16 mouse cellular contexts compared by ENCODE assay signal in genomic region chr4:10201835-10202234, GRCm38 (mm10).
A peak's percentile ranks its signal among the peaks of the same experiment; 100 is the strongest.
DNase-seq lines count a peak whose midpoint lies in the region; ATAC-seq and TF ChIP-seq lines count a peak whose summit lies in the region.
"Had no signal": no experiment of that assay in that cellular context is flagged by ENCODE, and none has a peak within 500 bp of the region (broad histone marks: within the 10 kb centered on the region; RNA-seq: fewer than 3 reads in every experiment).

No protein-coding gene starts in this region.

- no peak overlapping the region for H3K4me2 ChIP-seq in kidney, postnatal 0 days (ENCODE audit: low read length)
- no peak overlapping the region for H3K4me2 ChIP-seq in limb, embryonic 14.5 days (replicated peaks; ENCODE audit: low read depth, low read length, severe bottlenecking)
- H3K4me2 ChIP-seq: hindbrain, embryonic 13.5 days; limb, embryonic 13.5 days had no signal

- peak; percentile 4 to 15 for DNase-seq in cerebellum, postnatal 10 days
- DNase-seq in cerebellum, postnatal 36 days: no peak
- peak; percentile 12 for DNase-seq in kidney, postnatal 0 days (ENCODE audit: low spot score)
- DNase-seq in kidney, postnatal 25 days: no peak
- DNase-seq in brain, adult 2 months (ENCODE audit: low read depth, low spot score): peak; percentile 2
- DNase-seq in limb, embryonic 14.5 days (ENCODE audit: low spot score): peak; percentile 22
- no peak for DNase-seq in right cerebral cortex, adult 2 months (ENCODE audit: low spot score in 2 of 2)
- no peak for DNase-seq in cerebellum, adult 18-20 months
- DNase-seq: cerebellum, adult 8-10 months; kidney, adult 2 months; lung, adult 18-20 months; spleen, adult 18-20 months had no signal

- H3K4me1 ChIP-seq in kidney, postnatal 0 days (replicated peaks; ENCODE audit: insufficient read depth, low read length): no peaks in the 10 kb centered on the region
- no peaks in the 10 kb centered on the region for H3K4me1 ChIP-seq in limb, embryonic 14.5 days (ENCODE audit: control insufficient read depth, insufficient read depth, low read length)
- H3K4me1 ChIP-seq: hindbrain, embryonic 13.5 days; megakaryocyte, embryonic 14.5 days had no signal

- H3K9ac ChIP-seq in kidney, postnatal 0 days (ENCODE audit: low read depth, low read length): no peak overlapping the region
- H3K9ac ChIP-seq in limb, embryonic 14.5 days (ENCODE audit: low read depth, low read length, severe bottlenecking): no peak overlapping the region
- H3K9ac ChIP-seq: hindbrain, embryonic 13.5 days; limb, embryonic 13.5 days had no signal

- no peaks in the 10 kb centered on the region for H3K36me3 ChIP-seq in kidney, postnatal 0 days (ENCODE audit: insufficient read depth, low read length)
- no peaks in the 10 kb centered on the region for H3K36me3 ChIP-seq in limb, embryonic 14.5 days (ENCODE audit: control insufficient read depth, insufficient read depth, low read length)
- H3K36me3 ChIP-seq: hindbrain, embryonic 13.5 days; limb, embryonic 13.5 days had no signal

- TF ChIP-seq CTCF in kidney, postnatal 0 days (IDR thresholded peaks at IDR 0.05; ENCODE audit: low read depth): peak; percentile 51

- no peaks in the 10 kb centered on the region for H3K9me3 ChIP-seq in kidney, postnatal 0 days (replicated peaks; ENCODE audit: low read length)
- H3K9me3 ChIP-seq in limb, embryonic 14.5 days (ENCODE audit: control insufficient read depth, low read length): no peaks in the 10 kb centered on the region; the same call in 1 of the 2 replicates
- H3K9me3 ChIP-seq: hindbrain, embryonic 13.5 days; limb, embryonic 13.5 days; megakaryocyte, embryonic 14.5 days had no signal

- no peak overlapping the region for H3K27ac ChIP-seq in kidney, postnatal 0 days
- H3K27ac ChIP-seq in limb, embryonic 14.5 days (replicated peaks; ENCODE audit: low read depth, low read length): no peak overlapping the region
- H3K27ac ChIP-seq: hindbrain, embryonic 13.5 days; limb, embryonic 13.5 days had no signal

- 35% methylated on average over 3 of the region's 3 CpGs for WGBS in kidney, postnatal 0 days
- WGBS in limb, embryonic 14.5 days: 20% methylated on average over 3 of the region's 3 CpGs

- TF ChIP-seq POLR2A in limb, embryonic 14.5 days (IDR thresholded peaks at IDR 0.05; ENCODE audit: borderline replicate concordance, extremely low read depth, insufficient read depth, insufficient read length): no peak

- no peaks in the 10 kb centered on the region for H3K27me3 ChIP-seq in kidney, postnatal 0 days (ENCODE audit: insufficient read depth, low read length)
- H3K27me3 ChIP-seq in limb, embryonic 14.5 days (ENCODE audit: control insufficient read depth, insufficient read depth, low read length): no peaks in the 10 kb centered on the region
- H3K27me3 ChIP-seq: hindbrain, embryonic 13.5 days; megakaryocyte, embryonic 14.5 days had no signal

- no peak for ATAC-seq in kidney, postnatal 0 days (replicated peaks; ENCODE audit: low FRiP score, low read depth)
- ATAC-seq in limb, embryonic 14.5 days (ENCODE audit: low FRiP score, low read depth): no peak
- ATAC-seq: activated CD4-positive, CD25-positive, alpha-beta regulatory T cell, adult 4 months had no signal

- no peak overlapping the region for H3K4me3 ChIP-seq in kidney, postnatal 0 days (replicated peaks; ENCODE audit: low read depth, low read length)
- no peak overlapping the region for H3K4me3 ChIP-seq in limb, embryonic 14.5 days (replicated peaks; ENCODE audit: low read length)
- H3K4me3 ChIP-seq: hindbrain, embryonic 13.5 days; limb, embryonic 13.5 days; megakaryocyte, embryonic 14.5 days had no signal

Comparison
In these comparisons a context has a peak if more than half of its experiments do, and no peak if none do; other contexts are left out.
1. DNase-seq: peak in cerebellum, postnatal 10 days (2 of 2), kidney, postnatal 0 days (single experiment), brain, adult 2 months (single experiment) and limb, embryonic 14.5 days (single experiment); none in cerebellum, postnatal 36 days (0 of 2), kidney, postnatal 25 days (0 of 2), right cerebral cortex, adult 2 months (0 of 2) and cerebellum, adult 18-20 months (0 of 2).